Mouse (Mus musculus) CH12F3 (cell line): ENCODE data around the gene Rint1.
"Not testable (repeated sequence)": the region's sequence is repeated elsewhere in the genome, so short reads cannot be mapped to it uniquely, and the experiment has no call there.

Experiments
- in situ Hi-C: fragments of 300-500 bp; cut with MboI; formaldehyde crosslinking; loops from 2 replicates; pipeline ENCODE4 v1.14.3; 2020; ENCODE audit warnings: low sequenced_read_pairs

Gene Rint1

GRCm38 (mm10) chr5:23824171-23824733 lies 36.7 kb downstream of the Rint1 start:
- in situ Hi-C loops, result no loop called here

DNA sequence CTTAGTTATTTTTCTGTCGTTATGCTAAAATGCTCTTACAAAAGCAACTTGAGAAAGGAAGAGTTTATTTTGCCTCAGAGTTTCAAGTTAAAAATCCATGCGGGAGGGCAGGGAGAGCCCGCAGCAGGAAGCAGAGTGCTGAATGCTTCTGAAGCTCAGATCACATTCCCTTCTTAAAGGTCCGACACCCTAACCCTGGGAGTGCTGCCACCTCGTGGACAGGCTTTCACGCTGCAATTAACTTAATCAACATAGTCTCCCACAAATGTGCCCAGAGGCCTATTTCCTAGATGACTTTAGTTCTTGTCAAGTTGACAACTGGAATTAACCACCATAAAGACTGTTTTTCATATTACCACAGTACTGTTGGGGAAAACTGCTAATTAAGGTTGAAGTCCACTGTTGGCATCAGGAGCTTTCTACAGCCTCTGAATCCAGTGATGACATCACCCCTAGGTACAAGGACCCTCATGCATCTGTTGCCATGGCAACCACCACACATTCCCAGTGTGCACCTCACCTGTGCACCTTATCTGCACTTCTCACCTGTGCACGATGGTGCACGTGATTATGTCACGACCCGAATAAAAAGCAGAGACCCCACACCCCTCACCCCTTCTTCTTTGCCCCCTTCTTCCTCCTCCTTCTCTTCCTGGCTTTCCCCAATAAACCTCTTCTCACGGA lies 39.0 kb downstream of the Rint1 start:
- in situ Hi-C loops, result no loop called here

- in situ Hi-C loops, result no loop called here
These were observed 43.6 kb downstream of the Rint1 start for GRCm38 (mm10) chr5:23830897-23831752.

DNA sequence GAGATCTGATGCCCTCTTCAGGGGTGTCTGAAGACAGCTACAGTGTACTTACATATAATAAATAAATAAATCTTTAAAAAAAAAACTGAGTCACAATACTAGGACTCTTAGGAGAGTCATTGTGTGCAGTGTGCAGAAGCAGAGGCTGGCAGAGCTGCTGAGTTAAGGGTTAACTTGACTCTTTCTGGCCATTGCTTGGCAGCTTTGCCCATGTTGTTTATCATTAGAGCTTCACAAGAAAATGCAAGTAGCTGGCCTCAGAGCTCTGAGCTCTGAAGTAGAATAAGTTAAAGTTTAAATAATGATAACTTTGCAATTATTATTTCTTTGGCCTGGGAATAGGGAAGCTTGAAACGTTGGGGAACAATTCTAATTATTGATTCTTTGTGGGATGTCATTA lies 48.2 kb downstream of the Rint1 start:
- in situ Hi-C loops, result not testable (repeated sequence)

GRCm38 (mm10) chr5:23838158-23838557 lies 50.6 kb downstream of the Rint1 start:
- in situ Hi-C loops, result no loop called here

DNA sequence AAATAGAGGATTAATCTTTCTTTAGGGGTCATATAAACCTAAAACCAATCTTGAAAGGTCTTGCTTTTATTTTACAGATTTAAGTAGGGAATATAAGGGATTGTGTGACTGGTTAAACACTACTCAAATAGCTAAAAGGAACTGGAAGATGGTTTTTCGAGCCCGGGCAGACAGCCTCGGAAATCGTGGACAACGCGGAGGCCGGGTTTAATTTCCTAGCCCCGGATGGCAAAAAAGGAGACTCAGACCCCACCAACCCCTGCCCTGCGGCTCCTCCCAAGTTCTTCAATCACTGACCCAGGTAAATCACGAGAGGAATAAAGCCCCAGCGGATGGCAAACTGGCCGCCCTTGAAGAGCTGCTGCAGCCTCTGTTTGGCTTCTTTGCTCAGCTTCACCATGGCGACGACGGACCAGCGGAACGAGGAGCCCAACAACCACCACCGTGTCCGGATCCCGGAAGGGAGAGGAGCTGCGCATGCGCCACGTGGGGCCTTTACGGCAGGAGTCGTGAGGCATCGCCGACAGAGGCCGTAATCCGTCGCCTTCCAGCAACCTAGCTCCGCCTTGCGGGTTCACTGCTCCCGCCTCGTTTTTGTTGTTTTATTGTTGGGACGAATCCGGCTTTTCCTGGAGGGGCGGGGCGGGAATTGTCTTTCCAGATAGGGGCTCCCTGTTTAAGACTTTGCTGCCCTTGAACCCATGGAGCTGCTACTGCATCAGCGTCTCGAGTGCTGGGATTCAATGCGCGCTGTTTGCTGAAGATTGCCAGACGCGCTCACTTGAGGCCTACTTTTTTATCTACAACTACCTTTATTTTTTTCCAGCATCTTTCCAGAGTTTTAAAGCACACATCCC lies 56.4 kb downstream of the Rint1 start, which contains the start of gene Tomm7:
TSS of gene Tomm7 (minus strand) at position 488 of the 857 bp plus-strand sequence.
- in situ Hi-C loops, result no loop called here

DNA sequence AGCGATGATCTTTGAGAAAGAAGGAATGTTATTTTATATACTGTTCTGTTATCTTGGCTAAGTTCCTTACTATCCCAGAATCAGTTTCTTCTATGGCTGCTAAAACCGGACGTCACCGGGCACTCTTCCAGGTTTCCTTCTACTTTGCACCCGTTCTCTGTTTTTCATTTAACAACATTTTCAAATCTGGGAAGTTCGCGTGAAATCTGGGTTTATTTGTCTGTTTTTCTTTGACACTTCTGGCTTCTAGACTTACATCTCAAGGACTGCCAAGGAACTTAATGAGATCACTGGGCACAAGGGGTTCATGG lies 57.0 kb downstream of the Rint1 start:
- in situ Hi-C loops, result no loop called here

- in situ Hi-C loops, result no loop called here
These were observed 57.6 kb downstream of the Rint1 start for GRCm38 (mm10) chr5:23845141-23845540.

- in situ Hi-C loops, result loop anchor here (25.0 kb wide), 1 partner anchor 212 kb away; no protein-coding TSS in a partner anchor
These were observed 63.0 kb downstream of the Rint1 start for GRCm38 (mm10) chr5:23850345-23851159.

DNA sequence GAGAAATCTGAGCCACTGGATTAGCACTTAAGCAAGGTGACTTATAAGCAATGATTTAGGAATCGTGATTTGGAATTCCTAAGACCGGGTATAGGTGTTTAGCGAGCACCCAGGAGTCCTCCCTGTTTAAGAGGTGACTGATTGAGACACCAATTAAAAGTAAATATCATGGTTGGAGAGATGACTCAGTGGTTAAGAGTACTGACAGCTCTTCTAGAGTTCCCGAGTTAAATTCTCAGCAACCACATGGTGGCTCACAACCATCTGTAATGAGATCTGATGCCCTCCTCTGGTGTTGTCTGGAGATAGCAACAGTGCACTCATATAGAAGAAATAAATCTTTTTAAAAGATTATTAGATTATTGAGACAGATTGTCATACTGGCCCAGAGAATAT lies 63.6 kb downstream of the Rint1 start:
- in situ Hi-C loops, result loop anchor here (25.0 kb wide), 1 partner anchor 211 kb away; no protein-coding TSS in a partner anchor

DNA sequence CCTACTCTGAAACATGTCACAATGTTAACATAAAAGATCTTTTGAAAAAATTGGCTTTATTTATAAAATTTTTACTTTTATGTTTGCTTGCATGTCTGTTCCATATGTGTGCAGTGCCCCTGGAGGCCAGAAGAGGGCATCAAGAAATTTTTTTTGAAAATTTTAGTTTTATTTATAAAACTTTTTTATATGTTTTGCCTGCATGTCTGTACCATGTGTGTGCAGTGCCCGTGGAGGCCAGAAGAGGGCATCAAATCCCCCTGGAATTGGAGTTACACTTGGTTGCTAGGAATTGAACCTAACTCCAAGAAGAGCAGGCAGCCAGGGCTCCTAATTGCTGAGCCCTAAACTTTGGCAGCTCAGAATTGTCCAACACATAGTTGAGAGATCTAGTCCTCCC lies 65.4 kb downstream of the Rint1 start:
- in situ Hi-C loops, result loop anchor here (25.0 kb wide), 1 partner anchor 209 kb away; no protein-coding TSS in a partner anchor

DNA sequence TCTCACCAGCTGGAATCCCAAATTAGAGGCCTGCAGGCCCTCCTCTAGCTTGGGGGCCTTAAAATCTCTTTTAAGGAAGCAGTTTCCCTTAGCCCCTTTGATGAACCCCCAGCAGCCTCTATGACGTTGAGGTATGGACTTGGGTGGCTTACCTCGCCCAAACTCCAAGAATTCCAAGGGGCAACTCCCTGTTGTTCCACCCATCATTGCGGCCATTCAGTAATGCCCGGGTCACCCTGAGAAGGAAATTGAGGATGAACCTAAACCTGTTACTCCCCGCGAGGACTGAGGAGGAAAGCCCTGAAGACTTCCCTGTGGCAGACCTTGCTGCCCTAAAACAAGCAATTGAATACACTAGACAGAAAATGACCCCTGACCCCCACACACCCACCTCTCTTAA lies 68.0 kb downstream of the Rint1 start:
- in situ Hi-C loops, result loop anchor here (25.0 kb wide), 1 partner anchor 207 kb away; no protein-coding TSS in a partner anchor

- in situ Hi-C loops, result loop anchor here (25.0 kb wide), 1 partner anchor 206 kb away; no protein-coding TSS in a partner anchor
These were observed 68.7 kb downstream of the Rint1 start for GRCm38 (mm10) chr5:23856164-23856563.

- in situ Hi-C loops, result loop anchor here (25.0 kb wide), 1 partner anchor 205 kb away; no protein-coding TSS in a partner anchor
These were observed 69.7 kb downstream of the Rint1 start for GRCm38 (mm10) chr5:23857189-23857588.

- in situ Hi-C loops, result loop anchor here (25.0 kb wide), 1 partner anchor 204 kb away; no protein-coding TSS in a partner anchor
These were observed 70.5 kb downstream of the Rint1 start for GRCm38 (mm10) chr5:23858001-23858400.

- in situ Hi-C loops, result loop anchor here (25.0 kb wide), 1 partner anchor 204 kb away; no protein-coding TSS in a partner anchor
These were observed 71.1 kb downstream of the Rint1 start for GRCm38 (mm10) chr5:23858643-23859042.

DNA sequence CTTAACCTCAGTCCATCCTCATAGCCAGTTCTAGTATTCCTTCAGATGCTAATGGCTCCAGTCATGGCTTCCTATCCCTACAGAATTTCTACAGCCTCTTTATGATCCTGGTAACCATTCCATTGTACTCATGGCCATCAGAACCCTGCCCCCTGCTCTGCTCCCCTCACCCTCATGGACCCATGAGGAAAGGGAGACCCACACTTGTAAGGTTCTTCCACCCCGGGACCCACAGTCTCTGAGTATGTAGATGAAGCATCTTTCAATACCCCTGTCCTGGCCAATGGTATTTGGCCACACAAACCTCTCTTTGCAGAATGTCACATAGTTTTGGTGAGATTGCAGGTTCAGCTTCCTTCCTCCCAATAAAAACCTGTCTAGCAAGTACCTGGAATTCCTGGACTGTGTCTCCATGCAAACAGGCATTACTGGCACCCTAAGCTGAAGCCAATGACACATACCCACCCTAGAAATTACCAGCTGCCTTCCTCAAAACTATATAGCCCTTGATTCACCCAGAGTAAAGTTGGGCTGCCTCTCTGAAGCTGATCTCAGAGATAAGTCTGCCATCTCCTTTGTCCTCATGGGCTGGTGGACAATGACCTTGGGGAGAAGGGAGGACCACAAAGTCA lies 71.7 kb downstream of the Rint1 start:
- in situ Hi-C loops, result loop anchor here (25.0 kb wide), 1 partner anchor 203 kb away; no protein-coding TSS in a partner anchor

DNA sequence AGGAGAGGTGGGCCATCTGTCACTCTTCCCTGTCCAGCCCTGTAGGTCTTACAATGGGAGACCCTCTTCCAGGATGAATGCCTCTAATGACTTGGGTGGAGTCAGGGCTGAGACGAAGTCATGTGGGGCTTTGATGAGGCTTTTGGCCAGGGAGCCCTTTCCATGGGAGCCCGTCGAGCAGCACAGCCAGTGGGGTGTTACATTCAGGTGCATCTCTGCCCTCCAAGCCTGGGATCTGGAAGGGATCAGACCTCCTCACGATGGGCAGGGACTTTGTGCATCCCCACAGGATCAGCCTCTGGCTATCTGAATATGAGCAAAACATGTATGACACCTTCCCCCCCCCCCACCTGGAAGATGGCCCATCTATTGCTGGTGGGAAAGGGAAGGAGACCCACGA lies 72.4 kb downstream of the Rint1 start:
- in situ Hi-C loops, result loop anchor here (25.0 kb wide), 1 partner anchor 202 kb away; no protein-coding TSS in a partner anchor

DNA sequence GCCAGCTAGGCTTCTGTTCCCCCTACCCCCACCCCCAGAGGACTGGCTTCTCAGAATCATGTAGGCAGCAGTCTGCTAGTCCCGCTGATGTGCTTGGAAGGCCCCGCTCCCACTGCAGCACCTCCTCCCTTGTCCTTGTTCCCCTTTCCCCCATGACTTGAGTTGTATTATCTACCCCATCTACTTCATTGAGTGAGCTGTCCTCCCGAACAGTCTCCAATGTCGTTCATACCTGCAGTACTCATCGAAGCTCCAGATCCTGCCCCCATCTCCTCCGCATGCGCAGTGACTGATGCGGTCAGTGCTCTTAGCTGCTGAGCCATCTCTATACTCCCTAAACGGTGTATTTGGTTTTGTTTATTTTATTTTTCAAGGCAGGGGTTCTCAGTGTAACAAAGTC lies 74.2 kb downstream of the Rint1 start:
- in situ Hi-C loops, result loop anchor here (25.0 kb wide), 1 partner anchor 201 kb away; no protein-coding TSS in a partner anchor
